Mouse (Mus musculus) forebrain, embryonic 13.5 days (tissue): ENCODE measurements around the gene Rab35. TPM values are rescaled to one million over a fixed set of nuclear protein-coding genes. Genes with fewer than 3 reads are reported as not detected.

Experiments used
- ATAC-seq: fragments of 200-750 bp; cut with Nextera tagmentation; 2 replicates; pipeline ENCODE4 v1.8.0; 2017
- H3K27ac ChIP-seq: fragments of 300-500 bp; sonication (generic); 2 replicates; pipeline ENCODE4 v1.5.1; 2015; ENCODE audit warnings: inconsistent platforms, mild to moderate bottlenecking, moderate library complexity
- H3K27me3 ChIP-seq: fragments of 300-500 bp; sonication (generic); 2 replicates; pipeline ENCODE4 v1.6.1; 2015; ENCODE audit warnings: mild to moderate bottlenecking, inconsistent platforms
- H3K36me3 ChIP-seq: fragments of 300-500 bp; sonication (generic); 2 replicates; pipeline ENCODE4 v1.6.1; 2015; ENCODE audit warnings: mild to moderate bottlenecking, inconsistent platforms; ENCODE audit not compliant: poor library complexity, severe bottlenecking
- H3K4me1 ChIP-seq: fragments of 300-500 bp; sonication (generic); 2 replicates; pipeline ENCODE4 v1.6.1; 2015; ENCODE audit warnings: inconsistent platforms
- H3K4me2 ChIP-seq: fragments of 300-500 bp; sonication (generic); 2 replicates; pipeline ENCODE4 v1.6.1; 2015; ENCODE audit warnings: inconsistent platforms, mild to moderate bottlenecking, moderate library complexity
- H3K4me3 ChIP-seq: fragments of 300-500 bp; sonication (generic); 2 replicates; pipeline ENCODE4 v1.5.1; 2015; ENCODE audit warnings: mild to moderate bottlenecking, inconsistent platforms
- H3K9ac ChIP-seq: fragments of 300-500 bp; sonication (generic); 2 replicates; pipeline ENCODE4 v1.6.1; 2015; ENCODE audit warnings: mild to moderate bottlenecking, inconsistent platforms
- H3K9me3 ChIP-seq: fragments of 300-500 bp; sonication (generic); replicated peaks from 2 replicates; pipeline ENCODE4 v1.6.1; 2016; ENCODE audit warnings: inconsistent platforms
- WGBS: fragments of 180-500 bp; shearing (Covaris S2); methylation state at CpG from one replicate; pipeline ENCODE4 v1.1.7; 2015; 5-methylcytosine and 5-hydroxymethylcytosine counted together
- polyA plus RNA-seq: library from polyadenylated mRNA; unstranded; fragments of >200 nt; fragmentation: Nextera tagmentation; extraction: Ambion mirVana; gene quantifications from 2 replicates; pipeline ENCODE4 v1.2.1, GENCODE M21; 2015

Rab35 gene
- 10.6 and 12.1 TPM in 2 replicates for polyA plus RNA-seq

GRCm38 (mm10) chr5:115631505-115632357 is at the start of gene Rab35:
TSS of gene Rab35 (plus strand) at chr5:115631908.
- peak within 1 kb of the TSS; percentile 86 for H3K4me3 ChIP-seq
- peaks cover 5% of the 10 kb centered on the region; the same call in 1 of the 2 replicates for H3K36me3 ChIP-seq
- under 1% methylated on average over 51 of the region's 125 CpGs for WGBS
- peak; percentile 88 for ATAC-seq
- H3K4me2 ChIP-seq, result peak within 1 kb of the TSS; percentile 86
- peaks cover 49% of the 10 kb centered on the region for H3K4me1 ChIP-seq
- peak within 1 kb of the TSS; percentile 85 for H3K27ac ChIP-seq
- peak within 1 kb of the TSS; percentile 83 for H3K9ac ChIP-seq
- no peaks in the 10 kb centered on the region for H3K27me3 ChIP-seq
- H3K9me3 ChIP-seq, result no peaks in the 10 kb centered on the region

- Histone ChIP-seq H3K36me3 (peaks cover 98% of the 10 kb centered on the region), H3K27me3 (no peaks in the 10 kb centered on the region), H3K27ac (no peak overlapping the region), H3K9me3 (peaks cover 18% of the 10 kb centered on the region), H3K4me2 (no peak overlapping the region), H3K9ac (no peak overlapping the region), H3K4me1 (0 out of 2 replicates have a peak, but pooled peaks cover 6% of the 10 kb centered on the region), H3K4me3 (no peak overlapping the region)
- 87% methylated on average over 12 of the region's 12 CpGs for WGBS
- ATAC-seq, result no peak
Observed at GRCm38 (mm10) chr5:115585616-115586015, 46.1 kb upstream of the Rab35 start.

GRCm38 (mm10) chr5:115586166-115586565 is 45.5 kb upstream of the Rab35 start:
- Histone ChIP-seq H3K4me1 (0 out of 2 replicates have a peak, but pooled peaks cover 6% of the 10 kb centered on the region), H3K9ac (no peak overlapping the region), H3K27ac (no peak overlapping the region), H3K27me3 (no peaks in the 10 kb centered on the region), H3K4me3 (no peak overlapping the region), H3K4me2 (no peak overlapping the region), H3K36me3 (peaks cover 98% of the 10 kb centered on the region), H3K9me3 (peaks cover 18% of the 10 kb centered on the region)
- WGBS, result 29% methylated on average over 15 of the region's 15 CpGs
- ATAC-seq, result no peak

GRCm38 (mm10) chr5:115586780-115587179 is 44.9 kb upstream of the Rab35 start:
- Histone ChIP-seq H3K4me1 (0 out of 2 replicates have a peak, but pooled peaks cover 6% of the 10 kb centered on the region), H3K9me3 (peaks cover 16% of the 10 kb centered on the region), H3K4me3 (no peak overlapping the region), H3K9ac (no peak overlapping the region), H3K27ac (no peak overlapping the region), H3K27me3 (no peaks in the 10 kb centered on the region), H3K4me2 (no peak overlapping the region), H3K36me3 (peaks cover 98% of the 10 kb centered on the region)
- ATAC-seq, result no peak
- 91% methylated on average over 2 of the region's 2 CpGs for WGBS

GRCm38 (mm10) chr5:115591028-115591427 is 40.7 kb upstream of the Rab35 start:
- H3K9ac ChIP-seq, result no peak overlapping the region
- no peak for ATAC-seq
- 0 out of 2 replicates have a peak, but pooled peaks cover 5% of the 10 kb centered on the region for H3K4me1 ChIP-seq
- H3K27me3 ChIP-seq, result no peaks in the 10 kb centered on the region
- H3K4me2 ChIP-seq, result no peak overlapping the region
- no peak overlapping the region for H3K4me3 ChIP-seq
- H3K36me3 ChIP-seq, result peaks cover 98% of the 10 kb centered on the region
- 88% methylated on average over 11 of the region's 11 CpGs for WGBS
- H3K27ac ChIP-seq, result no peak overlapping the region
- no peaks in the 10 kb centered on the region for H3K9me3 ChIP-seq

GRCm38 (mm10) chr5:115591506-115591905 is 40.2 kb upstream of the Rab35 start:
- Histone ChIP-seq H3K4me1 (no peaks in the 10 kb centered on the region), H3K27ac (no peak overlapping the region), H3K9ac (no peak overlapping the region), H3K9me3 (no peaks in the 10 kb centered on the region), H3K36me3 (peaks cover 98% of the 10 kb centered on the region), H3K27me3 (no peaks in the 10 kb centered on the region), H3K4me2 (no peak overlapping the region), H3K4me3 (no peak overlapping the region)
- 92% methylated on average over 2 of the region's 2 CpGs for WGBS
- no peak for ATAC-seq

GRCm38 (mm10) chr5:115603561-115603960 is 28.1 kb upstream of the Rab35 start:
- WGBS, result 97% methylated on average over 6 of the region's 6 CpGs
- Histone ChIP-seq H3K36me3 (peaks cover 87% of the 10 kb centered on the region), H3K27ac (no peak overlapping the region), H3K4me1 (no peaks in the 10 kb centered on the region), H3K4me3 (no peak overlapping the region), H3K4me2 (no peak overlapping the region), H3K27me3 (no peaks in the 10 kb centered on the region), H3K9ac (no peak overlapping the region), H3K9me3 (no peaks in the 10 kb centered on the region)
- no peak for ATAC-seq

- Histone ChIP-seq H3K27me3 (no peaks in the 10 kb centered on the region), H3K4me3 (no peak overlapping the region), H3K4me1 (no peaks in the 10 kb centered on the region), H3K4me2 (no peak overlapping the region), H3K9ac (no peak overlapping the region), H3K9me3 (no peaks in the 10 kb centered on the region), H3K27ac (no peak overlapping the region), H3K36me3 (peaks cover 98% of the 10 kb centered on the region)
- 98% methylated on average over 11 of the region's 11 CpGs for WGBS
- no peak for ATAC-seq
Observed at GRCm38 (mm10) chr5:115611566-115611965, 20.1 kb upstream of the Rab35 start.

GRCm38 (mm10) chr5:115613332-115613731 is 18.4 kb upstream of the Rab35 start:
- H3K27ac ChIP-seq, result no peak overlapping the region
- H3K4me3 ChIP-seq, result no peak overlapping the region
- no peaks in the 10 kb centered on the region for H3K27me3 ChIP-seq
- whole genome bisulfite sequencing, result 94% methylated on average over 9 of the region's 9 CpGs
- no peaks in the 10 kb centered on the region for H3K4me1 ChIP-seq
- H3K36me3 ChIP-seq, result peaks cover 100% of the 10 kb centered on the region
- no peak overlapping the region for H3K4me2 ChIP-seq
- no peaks in the 10 kb centered on the region for H3K9me3 ChIP-seq
- no peak overlapping the region for H3K9ac ChIP-seq
- no peak for ATAC-seq

- WGBS, result 85% methylated on average over 7 of the region's 7 CpGs
- Histone ChIP-seq H3K27me3 (no peaks in the 10 kb centered on the region), H3K4me1 (no peaks in the 10 kb centered on the region), H3K36me3 (peaks cover 100% of the 10 kb centered on the region), H3K4me3 (no peak overlapping the region), H3K9me3 (no peaks in the 10 kb centered on the region), H3K4me2 (no peak overlapping the region), H3K27ac (no peak overlapping the region), H3K9ac (no peak overlapping the region)
- no peak for ATAC-seq
Observed at GRCm38 (mm10) chr5:115614948-115615347, 16.8 kb upstream of the Rab35 start.

GRCm38 (mm10) chr5:115619690-115620089 is 12.0 kb upstream of the Rab35 start:
- Histone ChIP-seq H3K36me3 (peaks cover 80% of the 10 kb centered on the region), H3K9me3 (no peaks in the 10 kb centered on the region), H3K4me2 (no peak overlapping the region), H3K27me3 (no peaks in the 10 kb centered on the region), H3K4me1 (no peaks in the 10 kb centered on the region), H3K4me3 (no peak overlapping the region), H3K27ac (no peak overlapping the region), H3K9ac (no peak overlapping the region)
- WGBS, result 95% methylated on average over 15 of the region's 15 CpGs
- ATAC-seq, result no peak

- H3K36me3 ChIP-seq, result peaks cover 51% of the 10 kb centered on the region
- H3K9me3 ChIP-seq, result no peaks in the 10 kb centered on the region
- no peak overlapping the region for H3K9ac ChIP-seq
- no peaks in the 10 kb centered on the region for H3K4me1 ChIP-seq
- H3K4me2 ChIP-seq, result no peak overlapping the region
- H3K27me3 ChIP-seq, result no peaks in the 10 kb centered on the region
- WGBS, result 90% methylated on average over 7 of the region's 7 CpGs
- no peak overlapping the region for H3K27ac ChIP-seq
- no peak for ATAC-seq
- no peak overlapping the region for H3K4me3 ChIP-seq
Observed at GRCm38 (mm10) chr5:115622686-115623085, 9.0 kb upstream of the Rab35 start.
